Mouse (Mus musculus): ENCODE data around the gene Fzd4. TPM values are rescaled to one million over a fixed set of nuclear protein-coding genes. Genes with fewer than 3 reads are reported as not detected.

Fzd4 gene
- polyA plus RNA-seq, 1 experiment from 2014 or later = 1.7 TPM

GRCm38 (mm10) chr7:89401136-89401858, 2.9 kb upstream of the Fzd4 start:
- peaks cover 50% of the 10 kb centered on the region for H3K27me3 ChIP-seq
- WGBS (ENCODE audit: insufficient replicate concordance) = 58% methylated on average over 11 of the region's 11 CpGs
- no peak overlapping the region for H3K4me3 ChIP-seq (replicated peaks)
- no peaks in the 10 kb centered on the region for H3K9me3 ChIP-seq (replicated peaks)
- peaks cover 26% of the 10 kb centered on the region for H3K4me1 ChIP-seq (replicated peaks)
- no peak overlapping the region for H3K4me2 ChIP-seq
- H3K9ac ChIP-seq = no peak overlapping the region
- no peak overlapping the region for H3K27ac ChIP-seq
- DNase-seq (no peak), ATAC-seq (ENCODE audit: low read depth) (no peak)
- H3K36me3 ChIP-seq = no peaks in the 10 kb centered on the region

DNA sequence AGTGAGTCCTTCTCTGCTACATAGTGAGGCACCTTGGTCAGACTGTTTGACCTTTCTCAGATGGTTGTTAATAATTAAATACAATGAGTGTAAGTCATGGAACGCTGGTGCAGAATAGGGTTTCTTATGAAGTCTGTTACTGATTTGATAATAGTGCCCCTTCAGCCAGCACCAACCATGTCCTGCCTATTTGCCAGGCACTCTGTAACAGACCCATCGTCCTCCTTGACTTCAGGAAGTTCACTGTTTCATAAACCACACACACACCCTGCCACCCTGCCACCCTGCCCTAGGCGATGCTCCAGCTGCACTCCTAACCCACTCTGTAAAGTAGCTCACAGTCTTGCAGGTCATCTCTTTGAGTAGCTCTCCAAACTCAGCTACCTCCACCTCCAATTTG, 2.2 kb upstream of the Fzd4 start:
- Histone ChIP-seq H3K27ac (no peak overlapping the region), H3K36me3 (no peaks in the 10 kb centered on the region), H3K9ac (no peak overlapping the region), H3K27me3 (peaks cover 53% of the 10 kb centered on the region), H3K4me1 (replicated peaks) (peaks cover 26% of the 10 kb centered on the region), H3K4me3 (replicated peaks) (no peak overlapping the region), H3K4me2 (peak overlapping the region; percentile 87; the same call in 1 of the 2 replicates), H3K9me3 (replicated peaks) (no peaks in the 10 kb centered on the region)
- WGBS (ENCODE audit: insufficient replicate concordance) = 51% methylated on average over 3 of the region's 3 CpGs
- DNase-seq (no peak), ATAC-seq (ENCODE audit: low read depth) (no peak)

DNA sequence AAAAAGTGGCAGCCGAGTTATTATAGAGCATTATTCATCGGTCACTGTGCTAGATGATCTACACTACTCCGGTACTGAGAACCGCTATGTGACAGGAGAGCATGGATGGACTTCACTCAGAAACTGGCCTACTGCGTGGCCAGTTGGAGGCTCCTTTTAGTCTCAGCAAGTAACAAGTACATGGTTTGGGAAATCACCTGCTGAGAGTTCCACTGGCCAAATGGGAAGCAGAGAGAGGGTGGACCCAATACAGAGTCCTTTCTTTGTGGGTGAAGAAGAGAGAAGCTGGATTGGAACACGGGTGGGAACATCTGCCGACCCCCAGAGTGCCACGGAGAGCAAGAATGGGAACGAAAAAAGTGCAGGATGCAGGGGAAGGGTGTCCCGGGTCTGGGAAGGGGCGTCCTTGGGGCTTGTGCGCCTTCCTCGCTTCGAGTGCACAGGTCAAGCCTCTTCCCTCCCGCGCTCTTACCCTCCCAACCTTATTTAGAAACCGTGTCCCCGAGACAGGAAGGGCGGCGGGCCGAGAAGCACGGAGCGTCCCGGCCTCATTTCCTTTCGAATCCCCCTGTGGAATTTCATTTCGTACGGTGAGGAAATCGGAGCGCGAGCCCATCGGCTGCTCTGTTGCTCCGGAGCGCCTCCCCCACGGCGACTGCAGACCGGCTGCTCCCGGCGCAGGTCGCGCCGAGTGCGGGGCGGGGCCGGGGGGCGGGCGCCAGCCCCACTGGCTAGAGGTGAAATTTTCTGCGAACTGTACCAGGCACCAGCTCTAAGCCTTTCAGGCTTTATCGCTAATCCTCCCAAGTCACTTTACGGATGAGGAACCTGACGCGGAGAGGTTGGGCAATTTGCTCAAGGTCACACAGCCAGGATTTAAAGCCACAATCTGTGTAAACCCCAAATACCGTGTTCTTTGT, 842 bp upstream of the Fzd4 start:
- ATAC-seq (ENCODE audit: low read depth) (peak; percentile 68), DNase-seq (peak; percentile 45)
- WGBS (ENCODE audit: insufficient replicate concordance) = 5% methylated on average over 52 of the region's 52 CpGs
- H3K4me2 ChIP-seq = peak overlapping the region; percentile 87
- peak overlapping the region; percentile 67 for H3K4me3 ChIP-seq (replicated peaks)
- no peaks in the 10 kb centered on the region for H3K9me3 ChIP-seq (replicated peaks)
- H3K36me3 ChIP-seq = peaks cover 6% of the 10 kb centered on the region; the same call in 1 of the 2 replicates
- peak overlapping the region; percentile 55 for H3K9ac ChIP-seq
- H3K27me3 ChIP-seq = peaks cover 56% of the 10 kb centered on the region
- H3K27ac ChIP-seq = peak overlapping the region; percentile 57
- peaks cover 26% of the 10 kb centered on the region for H3K4me1 ChIP-seq (replicated peaks)

DNA sequence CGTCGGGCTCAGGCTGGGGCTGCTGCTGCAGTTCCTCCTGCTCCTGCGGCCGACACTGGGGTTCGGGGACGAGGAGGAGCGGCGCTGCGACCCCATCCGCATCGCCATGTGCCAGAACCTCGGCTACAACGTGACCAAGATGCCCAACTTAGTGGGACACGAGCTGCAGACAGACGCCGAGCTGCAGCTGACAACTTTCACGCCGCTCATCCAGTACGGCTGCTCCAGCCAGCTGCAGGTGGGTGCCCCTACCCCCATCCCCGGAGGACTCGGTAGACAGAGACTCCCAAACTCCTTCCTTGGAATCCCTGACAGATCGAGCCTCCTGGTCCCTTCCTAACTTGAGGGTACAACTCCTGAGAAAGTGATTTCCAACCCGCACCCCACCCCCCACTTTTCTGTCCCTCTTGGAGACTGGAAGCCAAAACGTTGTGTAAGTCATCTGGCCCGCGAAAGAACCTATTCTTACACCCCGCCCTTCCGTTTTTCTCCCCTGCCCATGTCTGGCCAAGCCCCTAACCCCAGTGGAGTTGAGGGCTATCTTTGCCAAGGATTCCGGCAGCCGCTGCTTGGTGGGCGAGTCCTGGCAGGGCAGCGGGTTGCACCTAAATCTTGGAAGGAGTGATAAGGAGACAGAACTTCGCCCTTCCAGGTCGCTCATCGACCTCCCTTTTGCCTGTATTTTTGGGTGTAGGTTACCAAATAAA, 732 bp downstream of the Fzd4 start:
- H3K27me3 ChIP-seq = peaks cover 56% of the 10 kb centered on the region
- under 1% methylated on average over 35 of the region's 35 CpGs for WGBS (ENCODE audit: insufficient replicate concordance)
- ATAC-seq (ENCODE audit: low read depth) = no peak
- H3K4me1 ChIP-seq (replicated peaks) = peaks cover 26% of the 10 kb centered on the region
- peak overlapping the region; percentile 87 for H3K4me2 ChIP-seq
- no peaks in the 10 kb centered on the region for H3K9me3 ChIP-seq (replicated peaks)
- peak overlapping the region; percentile 67 for H3K4me3 ChIP-seq (replicated peaks)
- peak overlapping the region; percentile 74 for H3K9ac ChIP-seq
- DNase-seq = no peak
- peaks cover 6% of the 10 kb centered on the region; the same call in 1 of the 2 replicates for H3K36me3 ChIP-seq
- 0 out of 2 replicates have a peak overlapping the region, but pooled peaks have one; percentile 43 for H3K27ac ChIP-seq

- ATAC-seq (ENCODE audit: low read depth) = no peak
- Histone ChIP-seq H3K4me1 (replicated peaks) (peaks cover 31% of the 10 kb centered on the region), H3K36me3 (peaks cover 6% of the 10 kb centered on the region; the same call in 1 of the 2 replicates), H3K9ac (no peak overlapping the region), H3K27me3 (peaks cover 53% of the 10 kb centered on the region), H3K9me3 (replicated peaks) (no peaks in the 10 kb centered on the region), H3K27ac (no peak overlapping the region), H3K4me3 (replicated peaks) (peak overlapping the region; percentile 21; the same call in 1 of the 2 replicates), H3K4me2 (peak overlapping the region; percentile 25)
- 38% methylated on average over 1 of the region's 1 CpGs for WGBS (ENCODE audit: insufficient replicate concordance)
- no peak for DNase-seq
These were observed 1.9 kb downstream of the Fzd4 start for GRCm38 (mm10) chr7:89406011-89406410.

DNA sequence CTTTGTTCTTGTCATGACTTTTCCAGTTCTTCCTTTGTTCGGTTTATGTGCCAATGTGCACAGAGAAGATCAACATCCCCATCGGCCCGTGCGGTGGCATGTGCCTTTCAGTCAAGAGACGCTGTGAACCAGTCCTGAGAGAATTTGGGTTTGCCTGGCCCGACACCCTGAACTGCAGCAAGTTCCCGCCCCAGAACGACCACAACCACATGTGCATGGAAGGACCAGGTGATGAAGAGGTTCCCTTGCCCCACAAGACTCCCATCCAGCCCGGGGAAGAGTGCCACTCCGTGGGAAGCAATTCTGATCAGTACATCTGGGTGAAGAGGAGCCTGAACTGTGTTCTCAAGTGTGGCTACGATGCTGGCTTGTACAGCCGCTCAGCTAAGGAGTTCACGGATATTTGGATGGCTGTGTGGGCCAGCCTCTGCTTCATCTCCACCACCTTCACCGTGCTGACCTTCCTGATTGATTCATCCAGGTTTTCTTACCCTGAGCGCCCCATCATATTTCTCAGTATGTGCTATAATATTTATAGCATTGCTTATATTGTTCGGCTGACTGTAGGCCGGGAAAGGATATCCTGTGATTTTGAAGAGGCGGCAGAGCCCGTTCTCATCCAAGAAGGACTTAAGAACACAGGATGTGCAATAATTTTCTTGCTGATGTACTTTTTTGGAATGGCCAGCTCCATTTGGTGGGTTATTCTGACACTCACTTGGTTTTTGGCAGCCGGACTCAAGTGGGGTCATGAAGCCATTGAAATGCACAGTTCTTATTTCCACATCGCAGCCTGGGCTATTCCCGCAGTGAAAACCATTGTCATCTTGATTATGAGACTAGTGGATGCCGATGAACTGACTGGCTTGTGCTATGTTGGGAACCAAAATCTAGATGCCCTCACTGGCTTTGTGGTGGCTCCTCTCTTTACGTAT, 3.1 kb downstream of the Fzd4 start:
- H3K36me3 ChIP-seq = peaks cover 6% of the 10 kb centered on the region; the same call in 1 of the 2 replicates
- no peak for DNase-seq
- no peak overlapping the region for H3K9ac ChIP-seq
- H3K27me3 ChIP-seq = peaks cover 44% of the 10 kb centered on the region
- no peak overlapping the region for H3K4me3 ChIP-seq (replicated peaks)
- WGBS (ENCODE audit: insufficient replicate concordance) = 76% methylated on average over 24 of the region's 24 CpGs
- no peaks in the 10 kb centered on the region for H3K9me3 ChIP-seq (replicated peaks)
- no peak for ATAC-seq (ENCODE audit: low read depth)
- H3K4me2 ChIP-seq = no peak overlapping the region
- no peak overlapping the region for H3K27ac ChIP-seq
- peaks cover 34% of the 10 kb centered on the region for H3K4me1 ChIP-seq (replicated peaks)

- DNase-seq (no peak), ATAC-seq (ENCODE audit: low read depth) (no peak)
- Histone ChIP-seq H3K36me3 (peaks cover 6% of the 10 kb centered on the region; the same call in 1 of the 2 replicates), H3K27ac (no peak overlapping the region), H3K27me3 (peaks cover 13% of the 10 kb centered on the region), H3K4me2 (no peak overlapping the region), H3K9me3 (replicated peaks) (no peaks in the 10 kb centered on the region), H3K9ac (no peak overlapping the region), H3K4me1 (replicated peaks) (peaks cover 15% of the 10 kb centered on the region), H3K4me3 (replicated peaks) (no peak overlapping the region)
- WGBS (ENCODE audit: insufficient replicate concordance) = 57% methylated on average over 4 of the region's 4 CpGs
These were observed 6.1 kb downstream of the Fzd4 start for GRCm38 (mm10) chr7:89410294-89410693.

DNA sequence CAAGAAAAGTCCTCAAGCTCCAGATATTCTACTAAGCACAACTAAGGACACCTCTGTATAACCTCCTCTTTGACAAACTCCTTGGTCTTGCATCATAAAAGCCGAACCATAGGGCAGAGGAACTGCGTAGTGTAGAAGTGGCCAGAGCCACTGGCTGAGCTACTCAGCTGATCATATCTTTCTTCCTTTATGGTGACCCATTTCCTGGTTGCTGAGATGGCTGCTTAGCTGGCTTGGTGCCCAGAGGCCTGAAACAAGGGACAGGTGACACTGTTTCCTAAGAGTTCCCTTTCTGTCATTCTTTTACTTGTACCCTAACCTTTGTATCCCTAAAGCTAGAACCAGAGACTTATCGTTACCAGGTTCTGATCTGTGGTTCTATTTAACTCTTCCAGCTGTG, 7.2 kb downstream of the Fzd4 start:
- 27% methylated on average over 3 of the region's 3 CpGs for WGBS (ENCODE audit: insufficient replicate concordance)
- Histone ChIP-seq H3K4me1 (replicated peaks) (peaks cover 21% of the 10 kb centered on the region), H3K27me3 (0 out of 2 replicates have a peak, but pooled peaks cover 6% of the 10 kb centered on the region), H3K4me3 (replicated peaks) (no peak overlapping the region), H3K4me2 (no peak overlapping the region), H3K9ac (no peak overlapping the region), H3K9me3 (replicated peaks) (no peaks in the 10 kb centered on the region), H3K36me3 (peaks cover 6% of the 10 kb centered on the region; the same call in 1 of the 2 replicates), H3K27ac (no peak overlapping the region)
- no peak for ATAC-seq (ENCODE audit: low read depth)
- DNase-seq = no peak

DNA sequence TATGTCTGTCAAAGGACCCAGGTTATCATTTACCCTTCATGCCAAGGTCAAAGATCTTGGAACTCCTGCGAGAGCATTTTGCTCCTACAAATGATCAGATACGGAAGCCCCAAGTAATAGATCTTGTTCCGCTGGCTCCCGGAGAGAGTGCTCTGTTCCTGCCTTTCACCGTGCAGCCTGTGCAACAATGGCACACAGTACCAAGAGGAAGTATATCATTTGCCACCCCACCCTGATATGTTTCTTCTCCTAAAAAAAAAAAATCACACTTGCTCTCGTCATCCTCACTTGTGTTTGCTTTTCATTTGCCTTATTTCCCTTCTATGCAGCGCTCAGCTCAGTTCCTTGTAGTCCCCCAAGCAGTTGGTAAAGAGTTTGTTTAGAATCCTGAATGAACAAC, 7.9 kb downstream of the Fzd4 start:
- no peaks in the 10 kb centered on the region for H3K9me3 ChIP-seq (replicated peaks)
- no peak for DNase-seq
- H3K27me3 ChIP-seq = 0 out of 2 replicates have a peak, but pooled peaks cover 2% of the 10 kb centered on the region
- WGBS (ENCODE audit: insufficient replicate concordance) = 58% methylated on average over 7 of the region's 7 CpGs
- ATAC-seq (ENCODE audit: low read depth) = no peak
- H3K4me1 ChIP-seq (replicated peaks) = peaks cover 23% of the 10 kb centered on the region
- peaks cover 6% of the 10 kb centered on the region; the same call in 1 of the 2 replicates for H3K36me3 ChIP-seq
- no peak overlapping the region for H3K9ac ChIP-seq
- no peak overlapping the region for H3K4me2 ChIP-seq
- H3K27ac ChIP-seq = no peak overlapping the region
- H3K4me3 ChIP-seq (replicated peaks) = no peak overlapping the region

DNA sequence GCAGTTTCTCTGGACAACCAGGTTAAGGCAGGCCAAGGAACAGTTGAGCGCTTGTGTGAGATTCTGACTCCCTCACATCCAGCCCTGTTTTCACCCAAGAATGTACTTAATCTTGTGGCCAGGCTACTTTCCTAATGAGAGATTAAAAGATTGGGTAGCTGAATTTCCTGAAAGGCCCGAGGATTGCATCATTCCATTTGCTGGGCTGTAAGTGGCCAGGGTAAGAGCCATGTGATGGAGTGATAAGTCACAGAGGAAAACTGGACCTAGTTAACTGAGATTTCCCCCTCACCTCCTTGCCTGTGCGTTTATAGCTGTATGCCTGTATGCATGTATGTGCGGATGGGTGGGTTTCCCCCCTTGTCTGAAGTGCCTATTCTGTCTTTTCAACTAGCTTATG, 11.9 kb downstream of the Fzd4 start:
- Histone ChIP-seq H3K9me3 (replicated peaks) (no peaks in the 10 kb centered on the region), H3K36me3 (no peaks in the 10 kb centered on the region), H3K4me2 (no peak overlapping the region), H3K4me1 (replicated peaks) (peaks cover 28% of the 10 kb centered on the region), H3K4me3 (replicated peaks) (no peak overlapping the region), H3K27ac (no peak overlapping the region), H3K27me3 (no peaks in the 10 kb centered on the region), H3K9ac (no peak overlapping the region)
- DNase-seq (no peak), ATAC-seq (ENCODE audit: low read depth) (no peak)
- 43% methylated on average over 4 of the region's 4 CpGs for WGBS (ENCODE audit: insufficient replicate concordance)
